Mouse (Mus musculus) embryonic fibroblast, embryonic 13.5 days (primary cell): ENCODE measurements at regions not wholly inside any gene's neighbourhood (a gene's known extent, or its start where the extent isn't known, plus 50 kb on each side); places are given as distances from the start of the nearest gene placed in this dataset.

ENCODE experiments used
- CTCF ChIP-seq: IDR thresholded peaks from 2 replicates; pipeline ENCODE4 v1.5.1; 2011; ENCODE audit warnings: mild to moderate bottlenecking, control low read depth, low read length, moderate library complexity, borderline replicate concordance; ENCODE audit not compliant: insufficient read depth
- POLR2A ChIP-seq: IDR thresholded peaks from 2 replicates; pipeline ENCODE4 v1.6.1; 2011; ENCODE audit warnings: low read depth, mild to moderate bottlenecking, control low read depth, low read length, moderate library complexity

DNA sequence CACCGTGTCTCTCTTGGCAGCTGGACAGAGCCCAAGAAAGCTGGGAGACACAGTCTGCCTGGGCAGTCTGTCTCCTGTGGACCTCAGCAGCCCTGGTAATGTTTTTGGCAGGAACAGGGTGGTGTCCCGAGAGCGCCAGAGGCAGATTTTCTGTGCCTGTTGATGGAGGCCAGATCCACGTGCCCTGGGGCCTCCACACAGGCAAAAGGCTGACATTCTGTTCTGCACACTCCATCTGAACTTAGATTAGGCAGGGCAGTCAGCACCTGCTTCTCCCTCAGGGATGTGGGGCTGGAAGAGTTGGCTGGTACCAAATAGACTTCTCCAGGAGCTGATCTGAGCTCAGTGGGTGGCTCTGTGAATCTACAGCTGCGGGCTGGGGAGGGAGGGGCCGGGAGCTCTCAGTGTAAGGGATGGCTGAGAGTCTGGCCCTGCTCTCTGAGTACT is 83.8 kb downstream of the Gadd45g start:
- no peak for TF ChIP-seq CTCF
- no peak for TF ChIP-seq POLR2A
